Mouse (Mus musculus) lung, adult 2 months (tissue): Measurements from ENCODE around the gene Gm11084. TPM values are rescaled to one million over a fixed set of nuclear protein-coding genes. Genes with fewer than 3 reads are reported as not detected.

ENCODE experiments used
- DNase-seq: peaks from one replicate; pipeline ENCODE4 v3.0.0; 2022
- H3K4me1 ChIP-seq: fragments of 200-500 bp; 2 replicates; pipeline ENCODE4 v1.6.1; 2011; ENCODE audit warnings: low read length; ENCODE audit not compliant: control insufficient read depth, insufficient read depth
- H3K4me3 ChIP-seq: fragments of 200-500 bp; replicated peaks from 2 replicates; pipeline ENCODE3; 2011; ENCODE audit warnings: low read depth, mild to moderate bottlenecking, control low read depth, low read length; ENCODE audit errors: extremely low read depth
- CTCF ChIP-seq: fragments of 200-500 bp; IDR thresholded peaks from 2 replicates; pipeline ENCODE4 v1.5.1; 2011; ENCODE audit warnings: mild to moderate bottlenecking, low read length, control low read depth; ENCODE audit not compliant: insufficient read depth
- POLR2A ChIP-seq: fragments of 200-500 bp; IDR thresholded peaks from 2 replicates; pipeline ENCODE4 v1.6.1; 2011; ENCODE audit warnings: low read depth, mild to moderate bottlenecking, control low read depth, low read length, borderline replicate concordance; ENCODE audit errors: extremely low read depth
- WGBS: fragments of 180-500 bp; shearing (Covaris S2); methylation state at CpG from one replicate; pipeline ENCODE4 v1.1.7; 2018; 5-methylcytosine and 5-hydroxymethylcytosine counted together
- polyA plus RNA-seq: library from polyadenylated mRNA; depleted of rRNA; stranded (reverse); fragments of >200 nt; gene quantifications from 2 replicates; pipeline ENCODE4 v1.2.3, GENCODE M21; 2012; rRNA removed

The Gm11084 gene
- polyA plus RNA-seq, 1 experiment, result not detected

DNA sequence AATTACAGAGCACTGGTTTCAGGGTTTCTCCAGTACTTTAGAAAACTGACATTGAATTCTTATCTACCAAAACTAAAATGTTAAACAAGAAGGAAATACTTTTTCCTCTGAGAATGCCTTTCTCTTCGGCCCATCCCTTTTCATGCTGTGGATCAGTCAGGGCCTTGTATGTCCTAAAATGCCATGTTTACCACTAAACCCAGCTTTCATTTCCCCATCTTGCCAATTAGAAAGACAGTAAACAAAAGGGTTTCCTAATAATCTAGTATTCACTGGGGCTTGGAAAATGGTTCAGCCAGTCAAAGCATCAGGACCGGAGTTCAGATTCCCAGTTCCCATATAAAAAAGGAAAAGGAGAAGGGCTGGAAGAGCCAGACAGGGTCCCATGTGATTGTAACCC, 21.1 kb downstream of the Gm11084 start:
- no peak for TF ChIP-seq CTCF
- TF ChIP-seq POLR2A, result no peak
- no peak for DNase-seq
- Histone ChIP-seq H3K4me3 (no peak overlapping the region), H3K4me1 (peaks cover 5% of the 10 kb centered on the region)
- WGBS, result 58% methylated on average over 2 of the region's 2 CpGs

- 94% methylated on average over 3 of the region's 3 CpGs for WGBS
- peaks cover 5% of the 10 kb centered on the region for H3K4me1 ChIP-seq
- no peak overlapping the region for H3K4me3 ChIP-seq
- TF ChIP-seq POLR2A (no peak), CTCF (no peak)
- DNase-seq, result no peak
Measured at GRCm38 (mm10) chr2:72956415-72956814, 30.1 kb downstream of the Gm11084 start.

DNA sequence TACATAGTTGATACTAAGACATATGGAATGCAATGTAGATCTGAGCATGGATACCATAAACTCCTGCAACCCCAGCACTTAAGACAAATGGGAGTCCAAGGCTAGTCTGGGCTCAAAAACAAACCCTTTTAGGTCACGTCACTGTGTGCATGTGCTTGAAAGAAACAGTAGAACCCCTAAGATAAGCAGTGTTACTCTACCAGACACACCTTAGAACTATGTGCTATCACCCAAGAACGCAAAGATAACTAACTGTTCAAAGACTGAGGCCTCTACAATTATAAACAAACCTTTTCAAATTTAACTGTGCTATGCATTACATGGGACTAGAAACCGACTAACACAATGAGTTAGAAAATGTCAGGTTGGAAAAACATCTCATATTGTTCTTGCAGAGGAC, 33.5 kb downstream of the Gm11084 start:
- no peak for DNase-seq
- H3K4me3 ChIP-seq, result no peak overlapping the region
- H3K4me1 ChIP-seq, result no peaks in the 10 kb centered on the region; the same call in 1 of the 2 replicates
- 86% methylated on average over 3 of the region's 3 CpGs for WGBS
- TF ChIP-seq POLR2A (no peak), CTCF (no peak)

GRCm38 (mm10) chr2:72935937-72936336, 50.6 kb downstream of the Gm11084 start:
- 11% methylated on average over 1 of the region's 1 CpGs for WGBS
- Histone ChIP-seq H3K4me3 (no peak overlapping the region), H3K4me1 (no peaks in the 10 kb centered on the region)
- DNase-seq, result no peak
- TF ChIP-seq POLR2A (no peak), CTCF (no peak)

DNA sequence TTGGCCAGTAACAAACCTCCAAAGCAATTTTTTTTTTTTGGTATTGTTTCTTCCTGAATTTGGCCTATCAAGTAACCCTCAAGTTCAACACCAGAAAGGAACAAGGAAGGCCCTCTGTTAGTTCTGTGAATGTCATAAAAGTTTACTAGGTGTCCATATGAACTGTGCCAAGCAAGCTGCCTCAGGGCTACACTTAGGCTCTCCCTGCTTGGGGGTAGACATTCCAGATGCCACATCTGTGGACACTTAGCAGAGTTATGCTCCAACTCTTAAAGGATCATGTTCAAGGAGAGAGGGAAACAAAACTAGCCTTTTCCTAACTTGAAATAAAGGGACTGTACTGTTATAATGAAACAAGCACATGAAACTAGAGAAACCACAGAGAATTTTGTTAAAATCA, 54.3 kb downstream of the Gm11084 start:
- no peak for DNase-seq
- no peaks in the 10 kb centered on the region for H3K4me1 ChIP-seq
- H3K4me3 ChIP-seq, result no peak overlapping the region
- TF ChIP-seq POLR2A, result no peak
- no peak for TF ChIP-seq CTCF

GRCm38 (mm10) chr2:72924981-72925380, 61.5 kb downstream of the Gm11084 start:
- Histone ChIP-seq H3K4me3 (no peak overlapping the region), H3K4me1 (no peaks in the 10 kb centered on the region)
- no peak for DNase-seq
- WGBS, result 83% methylated on average over 10 of the region's 10 CpGs
- TF ChIP-seq POLR2A (no peak), CTCF (no peak)

Other genes starting within 250 kb of the Gm11084 start
- gene Sp3, start 6.3 kb downstream of the Gm11084 start, polyA plus RNA-seq, result 13.1 and 16.5 TPM in 2 replicates
- gene Ola1, start 232.2 kb upstream of the Gm11084 start, polyA plus RNA-seq, result 2.4 and 5.3 TPM in 2 replicates